Mouse (Mus musculus): Measurements from ENCODE around the gene Akap5.
A peak's percentile ranks its signal among the peaks of the same experiment; 100 is the strongest.

The Akap5 gene

DNA sequence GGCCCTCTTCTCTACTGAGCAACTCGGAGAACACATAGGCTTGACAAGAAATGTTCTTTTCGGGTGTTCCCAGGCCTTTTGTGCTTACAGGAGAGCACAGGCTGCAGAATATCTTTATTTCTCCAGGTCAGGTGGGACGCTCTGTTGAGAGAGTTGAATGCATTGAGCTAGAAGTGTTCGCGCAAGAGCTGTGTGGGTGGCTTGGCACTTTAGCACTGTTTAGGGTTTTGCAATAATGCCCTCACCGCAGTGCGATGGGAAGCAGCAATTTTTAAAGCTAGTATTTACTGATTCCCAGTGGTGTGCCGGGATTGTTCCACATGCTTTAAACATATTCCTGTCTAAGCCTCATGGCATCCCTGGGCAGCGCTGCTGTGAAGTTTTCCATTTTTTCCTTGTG, 13.5 kb upstream of the Akap5 start:
- DNase-seq, result no peak

- no peak for DNase-seq
Observed at GRCm38 (mm10) chr12:76311951-76312350, 12.7 kb upstream of the Akap5 start.

DNA sequence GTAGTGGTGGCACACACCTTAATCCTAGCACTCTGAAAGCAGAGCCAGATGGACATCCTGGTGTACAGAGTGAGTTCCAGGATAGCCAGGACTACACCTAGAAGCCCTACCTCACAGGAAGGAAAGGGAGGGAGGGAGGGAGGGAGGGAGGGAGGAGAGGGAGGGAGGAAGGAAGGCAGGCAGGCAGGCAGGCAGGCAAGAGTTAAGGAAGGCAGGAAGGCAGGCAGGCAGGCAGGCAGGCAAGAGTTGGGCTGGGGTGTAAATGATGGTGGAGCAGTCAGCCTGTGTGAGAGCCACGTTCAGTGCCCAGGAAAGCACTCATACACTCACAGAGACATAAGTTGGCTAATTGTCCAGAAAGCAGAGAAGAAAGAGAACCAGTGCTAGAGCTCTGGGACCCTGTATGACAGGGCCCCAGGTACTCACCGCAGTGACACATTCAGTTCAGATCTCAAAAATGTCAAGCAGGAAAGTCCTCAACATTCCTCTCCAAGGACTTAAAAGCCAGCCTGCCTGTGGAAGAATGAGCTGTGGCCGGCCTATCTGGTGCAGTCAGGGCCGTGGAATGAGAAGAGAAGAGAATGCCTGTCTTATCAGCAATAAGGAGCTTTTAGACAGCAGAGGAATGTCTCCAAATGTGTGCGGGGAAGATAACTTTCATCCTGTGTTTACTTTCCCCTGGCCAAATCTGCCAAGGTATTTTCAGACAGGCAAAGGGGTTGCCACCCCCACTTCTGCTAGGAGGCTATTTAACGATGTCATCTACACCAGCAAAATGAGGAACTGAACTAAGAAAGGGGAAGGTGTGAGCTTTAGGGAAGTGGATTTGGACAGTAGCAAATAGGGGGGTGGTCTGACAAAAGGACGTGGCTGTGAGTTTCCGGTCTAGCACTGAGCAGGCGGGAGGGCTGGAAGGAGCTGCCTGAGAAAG, 6.1 kb upstream of the Akap5 start:
- DNase-seq, result no peak

GRCm38 (mm10) chr12:76326437-76327220, 1.9 kb downstream of the Akap5 start:
- DNase-seq, result no peak

DNA sequence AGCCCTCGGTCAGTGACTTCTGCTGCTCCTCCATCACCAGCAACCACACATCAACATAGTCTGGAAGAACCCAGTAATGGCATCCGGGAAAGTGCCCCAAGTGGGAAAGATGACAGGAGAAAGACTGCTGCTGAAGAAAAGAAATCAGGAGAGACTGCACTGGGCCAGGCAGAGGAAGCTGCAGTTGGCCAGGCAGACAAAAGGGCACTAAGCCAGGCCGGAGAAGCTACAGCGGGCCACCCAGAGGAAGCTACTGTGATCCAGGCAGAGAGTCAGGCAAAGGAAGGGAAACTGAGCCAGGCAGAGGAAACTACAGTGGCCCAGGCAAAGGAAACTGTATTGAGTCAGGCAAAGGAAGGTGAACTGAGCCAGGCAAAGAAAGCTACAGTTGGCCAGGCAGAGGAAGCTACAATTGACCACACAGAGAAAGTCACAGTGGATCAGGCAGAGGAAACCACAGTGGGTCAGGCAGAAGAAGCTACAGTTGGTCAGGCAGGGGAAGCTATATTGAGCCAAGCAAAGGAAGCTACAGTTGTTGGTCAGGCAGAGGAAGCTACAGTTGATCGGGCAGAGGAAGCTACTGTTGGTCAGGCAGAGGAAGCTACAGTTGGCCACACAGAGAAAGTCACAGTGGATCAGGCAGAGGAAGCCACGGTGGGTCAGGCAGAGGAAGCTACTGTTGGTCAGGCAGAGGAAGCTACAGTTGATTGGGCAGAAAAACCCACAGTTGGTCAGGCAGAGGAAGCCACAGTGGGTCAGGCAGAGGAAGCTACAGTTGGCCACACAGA, 4.1 kb downstream of the Akap5 start:
- DNase-seq, result no peak

GRCm38 (mm10) chr12:76333688-76334087, 9.0 kb downstream of the Akap5 start:
- DNase-seq, result no peak

DNA sequence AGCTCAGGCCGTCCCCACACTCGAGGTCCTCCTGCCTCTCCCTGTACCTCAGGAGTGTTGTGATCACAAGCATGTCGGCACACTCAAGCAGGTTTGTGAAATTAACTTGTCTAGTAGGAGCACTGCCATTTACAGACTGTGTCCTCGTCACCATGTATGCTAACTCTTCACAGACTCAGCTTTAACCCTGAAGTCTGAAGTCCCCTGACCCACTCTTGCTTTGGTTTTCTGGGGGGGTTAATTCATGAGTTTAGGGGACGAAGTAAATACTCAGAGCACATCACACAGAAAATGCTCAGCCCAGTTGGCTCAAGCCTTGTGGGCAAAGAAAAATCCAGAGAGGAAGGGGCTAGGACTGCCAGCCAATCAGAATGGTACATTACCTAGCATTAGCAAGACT, 10.9 kb downstream of the Akap5 start:
- no peak for DNase-seq

DNA sequence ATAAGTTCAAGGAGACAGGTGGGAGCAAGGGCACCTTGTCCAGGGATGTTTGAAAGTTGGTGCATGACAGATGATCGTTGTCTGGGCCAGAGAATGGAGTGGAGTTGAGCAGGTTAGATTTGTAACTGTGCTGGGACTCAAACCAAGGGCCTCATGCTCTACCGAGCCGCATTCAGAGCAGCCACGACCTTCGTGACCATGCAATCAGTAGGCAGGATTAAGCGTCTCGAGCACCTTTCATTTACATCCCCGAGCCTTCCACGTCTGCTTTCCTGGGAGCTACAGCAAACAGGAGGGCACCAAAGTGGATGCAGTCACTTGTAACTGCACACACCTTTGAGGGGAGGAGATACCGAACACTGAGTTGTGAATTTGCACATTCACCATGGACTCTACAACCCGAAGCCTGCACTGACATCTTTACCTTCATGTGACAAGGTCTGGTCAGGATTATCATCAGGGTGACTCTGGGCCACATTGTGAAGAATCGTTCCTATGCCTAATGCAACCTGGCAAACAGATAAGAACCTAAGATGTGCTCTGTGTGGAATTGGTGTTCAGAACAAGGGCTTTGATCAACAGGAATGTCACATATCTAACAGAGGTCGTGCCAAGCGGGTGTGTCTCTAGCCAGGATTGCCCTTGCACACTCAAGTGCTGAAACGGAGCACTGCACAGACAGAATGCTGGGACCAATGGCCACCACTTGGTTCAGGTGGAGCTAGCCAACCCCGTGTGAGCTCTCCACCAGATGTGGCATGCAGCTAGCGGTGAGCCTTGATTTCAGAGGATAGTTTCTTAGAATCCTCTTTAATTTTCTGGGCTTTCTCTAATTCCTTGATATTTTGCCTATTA, 11.6 kb downstream of the Akap5 start:
- DNase-seq, result no peak

DNA sequence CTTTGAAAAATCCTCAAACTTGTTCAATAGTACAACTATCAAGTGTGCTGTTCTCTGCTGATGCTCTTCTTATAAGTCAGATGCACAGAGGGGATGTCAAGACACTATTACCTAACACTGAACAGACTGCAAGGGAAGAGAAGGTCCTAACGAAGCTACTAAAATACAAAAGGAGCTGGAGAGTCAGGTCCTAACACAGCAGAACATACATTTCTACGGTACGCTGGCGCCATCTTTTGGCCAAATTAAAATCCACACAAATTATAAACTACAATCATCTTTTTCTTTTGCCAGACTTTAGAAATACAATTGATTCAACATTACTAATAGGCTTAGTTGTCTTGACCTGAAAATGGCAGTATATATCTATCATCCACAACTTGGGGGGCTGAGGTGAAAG, 16.4 kb downstream of the Akap5 start:
- peak in 1 of 2 experiments; percentile 76 for DNase-seq

DNA sequence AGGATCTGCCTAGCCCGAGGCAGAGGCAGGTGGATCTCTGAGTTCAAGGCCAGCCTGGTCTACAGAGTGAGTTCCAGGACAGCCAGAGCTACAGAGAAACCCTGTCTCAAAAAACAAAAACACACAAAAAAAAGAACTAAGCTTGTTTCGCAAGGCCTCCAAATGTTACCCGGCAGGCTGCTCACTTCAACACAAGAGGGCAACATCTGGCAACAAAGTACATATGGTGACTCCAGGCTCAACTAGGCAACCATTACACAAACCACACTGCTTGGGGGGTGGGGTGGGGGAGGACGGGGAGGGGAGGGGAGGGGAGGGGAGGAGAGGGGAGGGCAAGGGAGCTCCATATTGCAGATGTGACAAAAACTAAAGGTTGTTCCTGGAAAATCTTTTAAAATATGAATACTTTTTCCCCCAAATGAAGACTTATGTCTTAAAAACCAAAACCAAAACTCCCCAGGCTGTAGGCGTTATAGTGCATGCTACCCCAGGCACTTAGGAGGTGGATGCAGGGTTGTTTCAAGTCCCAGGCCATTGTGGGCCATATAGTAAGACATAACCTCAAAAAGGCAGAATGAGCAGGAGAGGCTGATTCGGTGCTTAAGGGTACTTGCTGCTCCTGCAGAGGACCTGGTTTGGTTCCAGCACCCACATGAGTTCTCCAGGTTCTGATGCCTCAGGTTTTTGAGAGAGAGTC, 21.2 kb downstream of the Akap5 start:
- DNase-seq, result peak in 1 of 2 experiments; percentile 11

- no peak for DNase-seq
Observed at GRCm38 (mm10) chr12:76349680-76350220, 25.1 kb downstream of the Akap5 start.

GRCm38 (mm10) chr12:76360868-76361267, 36.2 kb downstream of the Akap5 start:
- DNase-seq, result no peak

GRCm38 (mm10) chr12:76361405-76362302, 37.0 kb downstream of the Akap5 start:
- no peak for DNase-seq

DNA sequence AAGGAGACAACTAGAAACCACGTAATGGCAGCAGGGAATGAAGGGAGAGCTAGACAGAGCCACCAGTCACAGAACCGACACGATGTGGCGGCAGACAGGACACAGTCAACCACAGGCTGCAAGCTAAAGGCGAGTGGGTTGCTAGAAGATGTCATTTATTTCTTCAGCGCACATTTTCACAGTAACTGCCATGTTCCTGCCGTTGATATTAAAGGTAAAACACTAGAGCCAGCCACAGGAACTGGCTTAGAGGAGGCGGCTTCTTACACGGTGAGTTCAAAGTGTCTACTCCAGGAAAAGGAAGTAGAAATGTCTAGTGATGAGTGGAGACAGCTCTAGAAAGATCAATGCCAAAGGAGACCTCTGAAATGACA, 37.6 kb downstream of the Akap5 start:
- DNase-seq, result no peak

DNA sequence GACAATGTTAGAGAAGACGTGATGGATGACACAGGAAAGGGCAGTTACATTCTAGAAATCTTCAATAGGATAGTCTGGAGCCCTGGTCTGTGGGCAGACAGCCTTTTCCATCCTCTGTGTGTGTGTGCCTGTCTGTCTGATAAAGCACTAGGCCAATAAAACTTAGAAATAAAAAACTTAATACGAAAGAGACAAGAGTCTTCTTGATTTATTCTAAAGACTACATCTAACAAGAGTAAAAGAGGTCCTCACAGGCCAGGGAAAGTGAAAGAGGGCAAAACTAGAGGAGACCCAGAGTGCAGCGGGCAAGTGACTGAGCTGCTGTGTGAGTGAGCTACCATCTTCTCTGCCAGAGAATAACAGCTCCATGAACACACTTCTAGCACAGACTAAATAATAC, 41.6 kb downstream of the Akap5 start:
- DNase-seq, result no peak

GRCm38 (mm10) chr12:76367096-76367995, 42.7 kb downstream of the Akap5 start:
- peak; percentile 52 to 74 for DNase-seq

GRCm38 (mm10) chr12:76368201-76368789, 43.6 kb downstream of the Akap5 start:
- DNase-seq, result no peak

DNA sequence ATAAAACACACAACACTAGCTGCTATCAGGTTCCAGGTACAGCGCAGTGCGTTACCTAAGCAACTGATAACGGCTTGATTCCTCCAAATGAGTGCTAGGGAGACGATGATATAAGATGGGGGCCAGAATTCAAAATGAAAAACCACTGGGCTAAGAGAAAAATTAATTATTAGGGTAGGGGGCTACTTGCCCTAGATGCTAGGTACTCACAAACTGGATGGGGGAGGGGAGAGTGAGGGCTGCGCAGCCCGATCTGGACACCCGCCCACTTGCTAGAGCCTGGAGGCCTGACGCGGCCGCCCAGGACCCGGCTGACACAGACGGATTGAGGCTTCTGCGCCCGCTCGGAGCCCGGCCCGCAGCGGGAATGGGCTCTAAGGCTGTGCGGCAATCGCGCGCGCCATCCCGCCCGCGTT, 44.1 kb downstream of the Akap5 start:
- peak in 1 of 2 experiments; percentile 57 for DNase-seq
